Mouse (Mus musculus): Measurements from ENCODE around the gene Usmg5. TPM values are rescaled to one million over a fixed set of nuclear protein-coding genes. Genes with fewer than 3 reads are reported as not detected.

Gene Usmg5
- polyA plus RNA-seq, 1 experiment from 2014 or later, result 1,592 TPM

DNA sequence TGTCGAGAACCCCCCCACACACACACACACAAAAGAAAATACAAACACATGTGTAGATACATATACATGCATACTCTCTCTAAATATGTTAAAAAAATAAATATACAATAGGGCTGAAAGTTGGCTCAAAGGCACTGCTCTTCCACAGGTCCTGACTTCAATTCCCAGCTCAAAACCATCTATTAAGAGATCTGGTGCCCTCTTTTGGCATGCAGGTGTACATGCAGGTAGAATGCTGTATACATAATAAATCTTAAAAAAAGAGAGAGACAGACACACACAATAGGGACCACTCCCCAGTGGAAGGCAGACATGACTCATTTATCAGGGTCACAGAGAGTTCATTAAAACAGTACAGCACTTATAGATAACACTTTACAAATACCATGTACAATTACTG is 44.1 kb downstream of the Usmg5 start:
- ATAC-seq, result no peak
- H3K4me1 ChIP-seq (ENCODE audit: control insufficient read depth, insufficient read depth, low read length), result peaks cover 20% of the 10 kb centered on the region
- no peaks in the 10 kb centered on the region for H3K27me3 ChIP-seq (replicated peaks; ENCODE audit: control insufficient read depth, insufficient read depth, low read length)
- WGBS, result 92% methylated on average over 1 of the region's 1 CpGs
- no peak overlapping the region for H3K4me3 ChIP-seq (ENCODE audit: low read length)
- H3K9me3 ChIP-seq (ENCODE audit: control insufficient read depth, low read length), result no peaks in the 10 kb centered on the region
- no peak overlapping the region for H3K27ac ChIP-seq (ENCODE audit: low read length)
- no peak overlapping the region for H3K9ac ChIP-seq (ENCODE audit: low read depth, low read length)
- no peaks in the 10 kb centered on the region for H3K36me3 ChIP-seq (ENCODE audit: control insufficient read depth, insufficient read depth, low read length)
- H3K4me2 ChIP-seq (ENCODE audit: low read depth, low read length), result no peak overlapping the region

DNA sequence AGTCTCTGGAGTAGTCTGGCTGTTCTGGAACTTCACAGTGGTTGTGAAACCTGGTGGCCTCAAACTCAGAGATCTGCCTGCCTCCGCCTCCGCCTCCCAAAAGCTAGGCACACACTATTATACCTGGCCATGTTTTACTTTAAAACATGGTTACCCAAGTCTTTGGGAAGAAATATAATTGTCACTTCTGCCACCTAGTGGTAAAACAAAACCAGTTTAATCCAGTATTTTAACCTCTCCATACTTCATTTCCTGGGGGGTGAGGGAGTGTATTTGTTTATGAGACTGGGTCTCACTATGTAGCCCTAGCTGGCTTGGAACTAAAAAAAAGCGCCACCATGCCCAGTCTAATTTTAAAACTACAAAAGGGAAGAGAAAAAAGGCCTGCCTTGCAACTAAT is 46.8 kb downstream of the Usmg5 start:
- Histone ChIP-seq H3K4me3 (ENCODE audit: low read length) (no peak overlapping the region), H3K4me2 (ENCODE audit: low read depth, low read length) (no peak overlapping the region), H3K9me3 (ENCODE audit: control insufficient read depth, low read length) (no peaks in the 10 kb centered on the region), H3K4me1 (ENCODE audit: control insufficient read depth, insufficient read depth, low read length) (0 out of 2 replicates have a peak, but pooled peaks cover 3% of the 10 kb centered on the region), H3K9ac (ENCODE audit: low read depth, low read length) (no peak overlapping the region), H3K36me3 (ENCODE audit: control insufficient read depth, insufficient read depth, low read length) (0 out of 2 replicates have a peak, but pooled peaks cover 3% of the 10 kb centered on the region), H3K27ac (ENCODE audit: low read length) (no peak overlapping the region), H3K27me3 (replicated peaks; ENCODE audit: control insufficient read depth, insufficient read depth, low read length) (no peaks in the 10 kb centered on the region)
- no peak for ATAC-seq
- 85% methylated on average over 3 of the region's 3 CpGs for WGBS

DNA sequence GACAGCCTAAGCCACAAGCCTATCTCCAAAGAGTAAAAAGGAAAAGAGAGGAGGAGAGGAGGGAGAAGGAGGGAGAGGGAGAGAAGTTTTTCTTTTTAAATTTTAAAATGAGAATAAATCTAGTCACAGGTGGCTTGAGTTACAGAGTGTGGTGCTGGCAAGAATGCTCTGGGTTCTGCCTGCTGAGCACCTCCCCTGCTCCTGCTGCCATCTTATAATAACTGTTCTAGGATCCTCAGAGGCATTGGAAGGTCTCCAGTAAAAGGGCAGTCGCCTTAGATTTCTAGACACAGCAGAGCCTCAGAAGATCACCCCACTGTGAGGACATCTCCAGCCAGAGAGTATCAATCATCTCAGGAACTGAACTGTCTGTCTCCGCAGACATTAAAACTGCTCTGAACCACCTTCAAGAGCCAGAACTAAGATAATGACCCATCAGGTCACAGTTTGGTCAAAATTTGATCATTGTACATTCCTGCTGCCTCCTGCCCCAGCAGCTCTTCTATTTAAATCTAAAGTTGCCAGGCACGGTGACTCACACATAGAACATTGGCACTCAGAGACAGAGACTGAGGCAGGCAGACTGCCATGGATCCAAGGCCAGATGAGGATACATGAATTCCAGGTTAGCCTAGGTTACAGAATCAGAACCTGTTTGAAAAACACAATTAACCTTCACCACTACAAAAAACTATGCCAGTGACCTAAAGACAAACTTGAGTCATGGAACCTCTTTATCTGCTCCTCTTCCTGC is 49.5 kb downstream of the Usmg5 start:
- H3K27ac ChIP-seq (ENCODE audit: low read length), result no peak overlapping the region
- no peaks in the 10 kb centered on the region for H3K27me3 ChIP-seq (replicated peaks; ENCODE audit: control insufficient read depth, insufficient read depth, low read length)

DNA sequence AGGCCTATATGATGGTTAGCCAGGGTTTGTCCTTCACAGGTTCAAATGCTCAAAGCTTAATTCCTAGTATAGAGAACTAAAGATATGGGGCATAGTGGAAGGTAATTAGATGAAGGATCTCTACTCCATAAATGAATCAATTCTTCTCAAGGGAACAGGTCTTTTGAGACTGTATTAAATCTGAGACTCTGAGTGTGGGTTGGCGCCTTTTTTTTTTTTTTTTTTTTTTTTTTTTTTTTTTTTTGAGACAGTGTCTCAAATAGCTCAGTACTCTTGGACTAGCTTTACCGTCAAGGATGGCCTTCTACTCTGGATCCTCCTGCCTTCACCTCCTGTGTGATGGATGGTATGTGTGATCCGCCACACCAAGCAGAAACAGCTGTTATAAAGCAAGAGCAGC is 53.9 kb downstream of the Usmg5 start:
- Histone ChIP-seq H3K9me3 (ENCODE audit: control insufficient read depth, low read length) (no peaks in the 10 kb centered on the region), H3K4me3 (ENCODE audit: low read length) (no peak overlapping the region), H3K36me3 (ENCODE audit: control insufficient read depth, insufficient read depth, low read length) (0 out of 2 replicates have a peak, but pooled peaks cover 12% of the 10 kb centered on the region), H3K27ac (ENCODE audit: low read length) (no peak overlapping the region), H3K4me2 (ENCODE audit: low read depth, low read length) (no peak overlapping the region), H3K9ac (ENCODE audit: low read depth, low read length) (no peak overlapping the region), H3K4me1 (ENCODE audit: control insufficient read depth, insufficient read depth, low read length) (no peaks in the 10 kb centered on the region), H3K27me3 (replicated peaks; ENCODE audit: control insufficient read depth, insufficient read depth, low read length) (no peaks in the 10 kb centered on the region)
- WGBS, result 88% methylated on average over 3 of the region's 3 CpGs
- ATAC-seq, result no peak

More for the DNA sequence above, 49.5 kb downstream of the Usmg5 start:
- 86% methylated on average over 3 of the region's 3 CpGs for WGBS
- Histone ChIP-seq H3K9ac (ENCODE audit: low read depth, low read length) (no peak overlapping the region), H3K9me3 (ENCODE audit: control insufficient read depth, low read length) (no peaks in the 10 kb centered on the region), H3K4me3 (ENCODE audit: low read length) (no peak overlapping the region), H3K4me1 (ENCODE audit: control insufficient read depth, insufficient read depth, low read length) (no peaks in the 10 kb centered on the region), H3K4me2 (ENCODE audit: low read depth, low read length) (no peak overlapping the region), H3K36me3 (ENCODE audit: control insufficient read depth, insufficient read depth, low read length) (0 out of 2 replicates have a peak, but pooled peaks cover 6% of the 10 kb centered on the region)
- no peak for ATAC-seq

DNA sequence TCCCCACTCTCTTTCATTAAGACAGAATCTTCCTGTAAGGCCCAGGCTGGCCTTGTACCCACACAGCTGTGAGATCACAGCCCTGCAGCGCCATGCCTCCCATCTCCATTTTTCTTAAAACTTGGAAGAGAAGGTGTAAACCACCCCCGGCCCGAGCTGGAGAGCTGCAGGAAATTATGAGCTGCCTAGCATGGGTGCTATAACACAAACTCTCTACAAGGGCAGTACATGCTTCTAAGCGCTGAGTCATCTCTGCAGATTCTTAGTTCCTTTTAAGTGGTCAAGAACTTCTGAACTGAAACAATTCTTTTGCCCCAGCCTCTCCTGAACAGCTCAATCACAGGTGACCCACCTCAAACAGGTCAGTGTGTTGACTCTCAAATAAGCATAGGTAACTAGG is 55.5 kb downstream of the Usmg5 start:
- H3K27ac ChIP-seq (ENCODE audit: low read length), result no peak overlapping the region
- H3K4me1 ChIP-seq (ENCODE audit: control insufficient read depth, insufficient read depth, low read length), result no peaks in the 10 kb centered on the region
- H3K9me3 ChIP-seq (ENCODE audit: control insufficient read depth, low read length), result no peaks in the 10 kb centered on the region
- H3K9ac ChIP-seq (ENCODE audit: low read depth, low read length), result no peak overlapping the region
- 83% methylated on average over 4 of the region's 4 CpGs for WGBS
- no peaks in the 10 kb centered on the region for H3K27me3 ChIP-seq (replicated peaks; ENCODE audit: control insufficient read depth, insufficient read depth, low read length)
- H3K4me2 ChIP-seq (ENCODE audit: low read depth, low read length), result no peak overlapping the region
- no peak for ATAC-seq
- H3K4me3 ChIP-seq (ENCODE audit: low read length), result no peak overlapping the region
- 0 out of 2 replicates have a peak, but pooled peaks cover 12% of the 10 kb centered on the region for H3K36me3 ChIP-seq (ENCODE audit: control insufficient read depth, insufficient read depth, low read length)

Other genes with a start within 250 kb of the Usmg5 start
- gene Ina, start 75.9 kb downstream of the Usmg5 start, polyA plus RNA-seq (2015; fragmentation: Nextera tagmentation; extraction: Ambion mirVana), result 5.6 and 7.9 TPM in 2 replicates
- gene Nt5c2, start 75.5 kb downstream of the Usmg5 start, polyA plus RNA-seq (2015; fragmentation: Nextera tagmentation; extraction: Ambion mirVana), result 37.6 and 45.3 TPM in 2 replicates
- gene Pcgf6, start 39.7 kb downstream of the Usmg5 start, polyA plus RNA-seq (2015; fragmentation: Nextera tagmentation; extraction: Ambion mirVana), result 16.1 and 16.7 TPM in 2 replicates
- gene Taf5, start 22.9 kb downstream of the Usmg5 start, polyA plus RNA-seq (2015; fragmentation: Nextera tagmentation; extraction: Ambion mirVana), result 3.6 and 3.8 TPM in 2 replicates
- 7.1 and 7.4 TPM in 2 replicates for gene Pdcd11, start 121 bp upstream of the Usmg5 start, polyA plus RNA-seq (2015; fragmentation: Nextera tagmentation; extraction: Ambion mirVana)
- gene Calhm2, start 47.6 kb upstream of the Usmg5 start, polyA plus RNA-seq (2015; fragmentation: Nextera tagmentation; extraction: Ambion mirVana), result 5.8 and 6.4 TPM in 2 replicates
- not detected in 2 replicates for gene Calhm1, start 53.6 kb upstream of the Usmg5 start, polyA plus RNA-seq (2015; fragmentation: Nextera tagmentation; extraction: Ambion mirVana)
- 0.88 and 1.1 TPM in 2 replicates for gene Calhm3, start 67.1 kb upstream of the Usmg5 start, polyA plus RNA-seq (2015; fragmentation: Nextera tagmentation; extraction: Ambion mirVana)
- gene Neurl1a, start 88.2 kb upstream of the Usmg5 start, polyA plus RNA-seq (2015; fragmentation: Nextera tagmentation; extraction: Ambion mirVana), result 3.7 and 4.2 TPM in 2 replicates

Data from intestine, embryonic 16.5 days (tissue).